Mouse (Mus musculus): Measurements from ENCODE around the gene Bclaf1. TPM values are rescaled to one million over a fixed set of nuclear protein-coding genes. Genes with fewer than 3 reads are reported as not detected.

The Bclaf1 gene
- total and polyA plus RNA-seq, 2 experiments from 2014 or later: 91.1 to 101 TPM

DNA sequence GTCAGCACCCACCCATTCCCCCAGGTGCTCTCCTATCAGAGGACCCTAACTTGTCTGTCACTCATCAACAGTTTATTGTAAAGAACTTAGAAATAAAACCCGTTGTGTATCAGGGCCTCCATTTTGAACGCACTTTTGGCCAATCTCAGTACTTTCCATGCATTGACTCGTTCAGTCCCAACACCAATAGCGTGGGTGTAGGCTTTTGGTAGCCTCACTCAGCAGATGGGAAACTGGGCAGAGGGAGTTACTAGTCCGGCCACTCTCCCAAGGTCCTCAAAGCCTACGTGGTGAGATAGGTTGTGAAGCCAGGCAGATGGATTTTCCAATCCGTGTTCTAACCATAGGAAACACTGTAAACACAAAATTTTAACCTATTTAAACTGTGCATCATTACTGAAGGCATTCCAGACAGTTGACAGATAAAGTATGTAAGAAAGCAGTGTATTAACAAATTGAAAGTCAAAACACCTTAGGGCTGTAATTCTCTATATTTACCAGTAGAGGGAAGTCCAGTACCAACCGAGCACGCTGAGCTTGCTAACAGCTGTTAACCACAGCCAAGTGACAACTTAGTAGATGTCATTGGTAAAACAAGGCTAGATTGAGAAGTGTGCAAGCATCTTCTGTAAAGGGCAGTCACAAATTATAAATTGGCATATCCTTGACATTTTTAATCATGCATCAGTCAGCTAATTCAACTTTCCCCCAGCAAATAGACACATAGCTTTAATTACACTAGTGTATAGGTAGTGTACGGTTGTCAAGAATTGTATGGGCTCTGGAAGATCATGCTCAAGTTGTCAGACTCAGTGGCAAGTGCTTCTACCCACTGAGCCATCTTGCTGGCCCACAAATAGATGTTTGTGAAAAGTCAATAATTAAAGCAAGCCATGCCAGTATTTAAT, 49.5 kb downstream of the Bclaf1 start:
- DNase-seq (ENCODE audit: low spot score) (peak; percentile 82), ATAC-seq (ENCODE audit: low FRiP score) (peak; percentile 67; the same call in 1 of the 2 replicates)
- Histone ChIP-seq H3K36me3 (ENCODE audit: insufficient read depth, low read length) (no peaks in the 10 kb centered on the region), H3K9ac (replicated peaks; ENCODE audit: low read length, poor library complexity, severe bottlenecking) (no peak overlapping the region), H3K4me3 (ENCODE audit: low read depth, low read length) (no peak overlapping the region), H3K9me3 (ENCODE audit: low read length) (no peaks in the 10 kb centered on the region), H3K27me3 (ENCODE audit: insufficient read depth, low read length) (no peaks in the 10 kb centered on the region), H3K4me2 (ENCODE audit: low read depth, low read length, poor library complexity, severe bottlenecking) (no peak overlapping the region), H3K4me1 (ENCODE audit: insufficient read depth, low read length) (no peaks in the 10 kb centered on the region), H3K27ac (ENCODE audit: low read depth, low read length) (no peak overlapping the region)
- TF ChIP-seq CTCF (IDR thresholded peaks at IDR 0.05): peak; percentile 97
- WGBS: 65% methylated on average over 10 of the region's 10 CpGs

DNA sequence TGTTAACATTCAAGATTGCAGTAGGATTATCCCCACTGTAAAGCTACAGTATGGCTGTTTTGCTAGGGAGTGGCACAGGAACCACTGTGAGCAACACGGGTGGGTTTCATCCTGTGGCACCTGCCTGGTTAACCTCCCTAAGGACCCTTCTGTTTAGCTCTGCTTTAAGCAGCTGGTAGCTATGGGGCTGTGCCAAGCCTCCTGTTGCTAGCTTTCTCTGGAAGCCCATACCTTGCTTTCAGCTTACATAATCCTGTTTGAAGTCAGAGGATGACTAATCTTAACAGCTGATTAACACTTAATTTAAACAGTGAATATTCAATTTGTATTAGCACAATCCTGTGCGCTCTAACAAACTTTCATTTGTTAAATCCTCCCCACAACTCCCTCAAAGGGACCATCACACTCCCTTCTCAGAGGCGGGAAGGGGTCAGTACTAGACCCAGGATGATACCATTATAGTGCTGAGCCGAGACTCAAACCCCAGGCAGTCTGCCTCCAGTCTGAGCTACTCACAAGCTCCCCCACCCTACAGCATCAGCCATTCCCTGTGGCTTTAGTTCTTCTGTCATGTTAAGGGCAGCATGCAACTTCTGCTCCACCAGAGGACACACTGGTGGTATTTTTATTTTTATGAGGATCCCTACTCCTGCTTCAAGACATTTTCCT, 50.3 kb downstream of the Bclaf1 start:
- Histone ChIP-seq H3K27ac (ENCODE audit: low read depth, low read length) (no peak overlapping the region), H3K27me3 (ENCODE audit: insufficient read depth, low read length) (no peaks in the 10 kb centered on the region), H3K4me2 (ENCODE audit: low read depth, low read length, poor library complexity, severe bottlenecking) (no peak overlapping the region), H3K9ac (replicated peaks; ENCODE audit: low read length, poor library complexity, severe bottlenecking) (no peak overlapping the region), H3K36me3 (ENCODE audit: insufficient read depth, low read length) (no peaks in the 10 kb centered on the region), H3K4me1 (ENCODE audit: insufficient read depth, low read length) (no peaks in the 10 kb centered on the region), H3K9me3 (ENCODE audit: low read length) (no peaks in the 10 kb centered on the region), H3K4me3 (ENCODE audit: low read depth, low read length) (no peak overlapping the region)
- TF ChIP-seq CTCF (IDR thresholded peaks at IDR 0.05): no peak
- no peak for DNase-seq (ENCODE audit: low spot score)
- ATAC-seq (ENCODE audit: low FRiP score): peak; percentile 43; the same call in 1 of the 2 replicates
- 56% methylated on average over 4 of the region's 4 CpGs for WGBS

DNA sequence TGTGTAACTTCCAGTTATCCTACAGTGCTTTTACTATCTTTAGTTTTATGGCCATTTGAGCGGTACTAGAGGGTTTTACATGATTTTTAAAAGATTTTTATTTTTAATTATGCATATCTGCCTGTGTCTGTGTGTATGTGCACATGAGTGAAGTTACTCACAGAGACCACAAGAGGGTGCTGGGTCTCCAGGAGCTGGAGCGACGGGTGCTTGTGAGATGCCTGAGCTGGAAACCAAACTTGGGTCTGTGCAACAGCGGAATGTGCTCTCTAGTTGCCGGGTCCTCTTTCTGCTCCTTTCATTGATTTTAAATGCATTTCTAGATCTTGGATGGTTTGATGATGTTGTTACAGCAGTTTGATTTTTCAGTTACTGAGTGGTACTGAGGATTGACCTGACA, 59.8 kb downstream of the Bclaf1 start:
- 97% methylated on average over 5 of the region's 5 CpGs for WGBS
- H3K4me2 ChIP-seq (ENCODE audit: low read depth, low read length, poor library complexity, severe bottlenecking): no peak overlapping the region
- no peaks in the 10 kb centered on the region for H3K9me3 ChIP-seq (ENCODE audit: low read length)
- H3K27ac ChIP-seq (ENCODE audit: low read depth, low read length): no peak overlapping the region
- H3K9ac ChIP-seq (replicated peaks; ENCODE audit: low read length, poor library complexity, severe bottlenecking): no peak overlapping the region
- DNase-seq (ENCODE audit: low spot score): no peak
- H3K4me1 ChIP-seq (ENCODE audit: insufficient read depth, low read length): no peaks in the 10 kb centered on the region
- peak; percentile 32 for TF ChIP-seq CTCF (IDR thresholded peaks at IDR 0.05)
- H3K4me3 ChIP-seq (ENCODE audit: low read depth, low read length): no peak overlapping the region
- no peak for ATAC-seq (ENCODE audit: low FRiP score)
- H3K27me3 ChIP-seq (ENCODE audit: insufficient read depth, low read length): no peaks in the 10 kb centered on the region
- no peaks in the 10 kb centered on the region for H3K36me3 ChIP-seq (ENCODE audit: insufficient read depth, low read length)

DNA sequence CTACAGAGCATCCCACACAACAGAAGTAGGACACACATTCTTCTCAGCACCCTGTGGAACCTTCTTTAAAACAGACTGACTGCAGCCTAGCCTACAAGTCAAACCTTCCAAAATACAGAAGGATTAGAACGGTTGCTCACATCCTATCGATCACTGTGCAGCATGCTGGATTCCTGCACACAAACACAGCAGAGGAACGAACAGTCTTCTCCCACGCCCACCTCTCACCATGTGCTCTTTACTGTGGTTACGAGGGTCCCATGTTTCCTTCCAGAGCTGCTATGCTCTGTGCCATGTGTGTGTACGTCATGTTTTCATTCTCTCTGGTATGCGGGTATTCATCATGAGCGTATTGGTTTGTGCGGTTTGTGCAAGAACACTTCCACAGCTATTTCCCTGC, 65.4 kb downstream of the Bclaf1 start:
- H3K27ac ChIP-seq (ENCODE audit: low read depth, low read length): no peak overlapping the region
- 92% methylated on average over 9 of the region's 9 CpGs for WGBS
- no peak for DNase-seq (ENCODE audit: low spot score)
- ATAC-seq (ENCODE audit: low FRiP score): no peak
- H3K4me3 ChIP-seq (ENCODE audit: low read depth, low read length): no peak overlapping the region
- no peak overlapping the region for H3K9ac ChIP-seq (replicated peaks; ENCODE audit: low read length, poor library complexity, severe bottlenecking)
- H3K4me2 ChIP-seq (ENCODE audit: low read depth, low read length, poor library complexity, severe bottlenecking): no peak overlapping the region
- peaks cover 2% of the 10 kb centered on the region; the same call in 1 of the 2 replicates for H3K4me1 ChIP-seq (ENCODE audit: insufficient read depth, low read length)
- no peak for TF ChIP-seq CTCF (IDR thresholded peaks at IDR 0.05)
- no peaks in the 10 kb centered on the region for H3K36me3 ChIP-seq (ENCODE audit: insufficient read depth, low read length)
- no peaks in the 10 kb centered on the region for H3K27me3 ChIP-seq (ENCODE audit: insufficient read depth, low read length)
- no peaks in the 10 kb centered on the region for H3K9me3 ChIP-seq (ENCODE audit: low read length)

DNA sequence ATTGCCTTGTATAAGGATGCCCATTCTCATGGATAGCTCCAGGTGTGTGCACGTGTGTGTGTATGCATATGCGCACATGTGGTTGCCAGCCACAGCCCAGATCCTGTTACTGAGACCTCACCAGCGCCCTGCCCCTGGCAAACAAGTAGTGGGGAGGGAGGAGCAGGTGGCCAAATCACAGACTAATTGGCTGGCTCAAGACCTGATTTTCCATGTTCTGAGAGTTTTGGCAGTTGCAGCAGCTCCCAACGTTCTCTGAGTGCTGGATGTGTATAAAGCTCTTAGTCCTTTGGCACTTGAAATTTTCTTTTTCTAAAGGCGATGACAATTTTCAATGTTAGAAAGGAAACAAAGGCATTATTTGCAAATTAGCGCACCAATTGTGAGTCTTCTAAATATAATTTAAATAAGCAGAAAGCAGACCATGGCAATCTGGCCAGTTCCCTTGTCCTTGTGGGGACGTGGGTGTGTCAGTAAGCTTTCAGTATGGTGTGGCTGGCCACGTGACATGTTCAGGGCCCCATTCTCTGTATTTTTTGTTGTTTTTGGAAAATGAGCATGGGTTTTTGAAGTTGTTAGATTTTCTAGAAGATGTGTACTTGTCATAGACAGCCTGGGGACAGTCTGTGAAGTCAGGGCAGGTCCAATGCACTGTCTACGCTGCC, 66.9 kb downstream of the Bclaf1 start:
- H3K27me3 ChIP-seq (ENCODE audit: insufficient read depth, low read length): no peaks in the 10 kb centered on the region
- no peaks in the 10 kb centered on the region for H3K36me3 ChIP-seq (ENCODE audit: insufficient read depth, low read length)
- H3K4me3 ChIP-seq (ENCODE audit: low read depth, low read length): no peak overlapping the region
- no peak overlapping the region for H3K4me2 ChIP-seq (ENCODE audit: low read depth, low read length, poor library complexity, severe bottlenecking)
- no peaks in the 10 kb centered on the region for H3K9me3 ChIP-seq (ENCODE audit: low read length)
- no peak overlapping the region for H3K9ac ChIP-seq (replicated peaks; ENCODE audit: low read length, poor library complexity, severe bottlenecking)
- H3K27ac ChIP-seq (ENCODE audit: low read depth, low read length): no peak overlapping the region
- no peak for ATAC-seq (ENCODE audit: low FRiP score)
- no peak for TF ChIP-seq CTCF (IDR thresholded peaks at IDR 0.05)
- 80% methylated on average over 9 of the region's 9 CpGs for WGBS
- DNase-seq (ENCODE audit: low spot score): peak; percentile 20
- H3K4me1 ChIP-seq (ENCODE audit: insufficient read depth, low read length): peaks cover 4% of the 10 kb centered on the region
